Mouse (Mus musculus): ENCODE measurements around the gene Prss35.

Gene Prss35

GRCm38 (mm10) chr9:86798686-86799085, 55.2 kb downstream of the Prss35 start:
- DNase-seq (ENCODE audit: low read depth, low spot score) = peak; percentile 51

- no peak for DNase-seq (ENCODE audit: low read depth, low spot score)
These were observed 55.6 kb downstream of the Prss35 start for GRCm38 (mm10) chr9:86799099-86799498.

- DNase-seq (ENCODE audit: low read depth, low spot score) = peak; percentile 66
These were observed 57.2 kb downstream of the Prss35 start for GRCm38 (mm10) chr9:86800600-86801163.

Measured in brain, adult 2 months (tissue).